Mouse (Mus musculus) limb, embryonic 14.5 days (tissue): ENCODE data around the gene Efcc1. TPM values are rescaled to one million over a fixed set of nuclear protein-coding genes. Genes with fewer than 3 reads are reported as not detected.

ENCODE experiments used
- ATAC-seq: fragments of 200-750 bp; cut with Nextera tagmentation; 2 replicates; pipeline ENCODE4 v1.8.0; 2017; ENCODE audit warnings: low read depth, moderate number of reproducible peaks, moderate TSS enrichment; ENCODE audit not compliant: low FRiP score
- DNase-seq: peaks from one replicate; pipeline ENCODE4 v3.0.0-alpha.2; 2015; ENCODE audit warnings: low spot score
- H3K27ac ChIP-seq: fragments of 300-500 bp; sonication (generic); replicated peaks from 2 replicates; pipeline ENCODE4 v1.5.1; 2014; ENCODE audit warnings: low read depth, mild to moderate bottlenecking, low read length, moderate library complexity, mixed read lengths
- H3K27me3 ChIP-seq: fragments of 300-500 bp; sonication (generic); 2 replicates; pipeline ENCODE4 v1.6.1; 2014; ENCODE audit warnings: low read length, mixed read lengths; ENCODE audit not compliant: control insufficient read depth, insufficient read depth
- H3K36me3 ChIP-seq: fragments of 300-500 bp; sonication (generic); 2 replicates; pipeline ENCODE4 v1.6.1; 2014; ENCODE audit warnings: mild to moderate bottlenecking, low read length, moderate library complexity, mixed read lengths; ENCODE audit not compliant: control insufficient read depth, insufficient read depth
- H3K4me1 ChIP-seq: fragments of 300-500 bp; sonication (generic); 2 replicates; pipeline ENCODE4 v1.6.1; 2014; ENCODE audit warnings: antibody characterized with exemption, low read length, mixed read lengths; ENCODE audit not compliant: control insufficient read depth, insufficient read depth
- H3K4me2 ChIP-seq: fragments of 300-500 bp; sonication (generic); replicated peaks from 2 replicates; pipeline ENCODE4 v1.6.1; 2014; ENCODE audit warnings: low read depth, mild to moderate bottlenecking, low read length, moderate library complexity; ENCODE audit not compliant: severe bottlenecking
- H3K4me3 ChIP-seq: fragments of 300-500 bp; sonication (generic); replicated peaks from 2 replicates; pipeline ENCODE4 v1.5.1; 2014; ENCODE audit warnings: low read length
- H3K9ac ChIP-seq: fragments of 300-500 bp; sonication (generic); 2 replicates; pipeline ENCODE4 v1.6.1; 2014; ENCODE audit warnings: mild to moderate bottlenecking, low read depth, low read length, moderate library complexity; ENCODE audit not compliant: severe bottlenecking
- H3K9me3 ChIP-seq: fragments of 300-500 bp; sonication (generic); 2 replicates; pipeline ENCODE4 v1.6.1; 2016; ENCODE audit warnings: low read length; ENCODE audit not compliant: control insufficient read depth
- POLR2A ChIP-seq: fragments of 200-500 bp; IDR thresholded peaks from 2 replicates; pipeline ENCODE4 v1.8.0; 2012; ENCODE audit warnings: inconsistent platforms, mild to moderate bottlenecking, moderate library complexity, borderline replicate concordance; ENCODE audit not compliant: insufficient read depth, insufficient read length; ENCODE audit errors: extremely low read depth
- WGBS: fragments of 180-500 bp; shearing (Covaris S2); extraction: QIAGEN DNeasy Blood & Tissue Kit; methylation state at CpG from one replicate; pipeline ENCODE4 v1.1.7; 2014; 5-methylcytosine and 5-hydroxymethylcytosine counted together
- polyA plus RNA-seq, 2 experiments: library from polyadenylated mRNA; depleted of rRNA in 1 of 2; stranded (reverse) in 1 of 2; unstranded in 1 of 2; fragments of >200 nt; fragmentation: Nextera tagmentation in 1 of 2; extraction: Ambion mirVana in 1 of 2; gene quantifications; 2 replicates each; pipeline versions ENCODE4 v1.2.1 to v1.2.3; 2012 to 2014

Efcc1 gene
- polyA plus RNA-seq, 2 experiments: 0.80 to 0.98 TPM

DNA sequence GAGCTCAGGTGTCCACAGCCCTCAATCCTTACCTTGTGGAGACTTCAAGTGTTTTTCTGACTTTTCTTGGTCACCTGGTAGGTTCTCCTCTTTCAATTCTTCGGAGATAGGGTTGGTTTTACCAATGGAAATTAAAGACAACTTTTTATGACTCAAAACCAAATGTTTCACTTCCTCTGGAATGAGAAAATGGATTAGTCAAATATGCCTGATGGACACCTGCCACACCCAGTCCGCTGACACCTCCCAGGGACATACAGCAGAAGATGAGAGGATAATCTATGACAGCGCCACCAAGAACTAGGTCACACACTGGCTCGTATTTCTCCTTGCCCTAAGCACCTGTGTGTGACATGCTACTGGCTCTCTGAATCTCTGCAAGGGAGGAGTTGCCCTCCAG lies 16.6 kb upstream of the Efcc1 start:
- ATAC-seq (no peak), DNase-seq (no peak)
- Histone ChIP-seq H3K9ac (no peak overlapping the region), H3K27me3 (no peaks in the 10 kb centered on the region), H3K27ac (no peak overlapping the region), H3K4me2 (no peak overlapping the region), H3K9me3 (no peaks in the 10 kb centered on the region), H3K4me1 (no peaks in the 10 kb centered on the region), H3K36me3 (no peaks in the 10 kb centered on the region), H3K4me3 (no peak overlapping the region)
- no peak for TF ChIP-seq POLR2A
- WGBS: 81% methylated on average over 4 of the region's 4 CpGs

DNA sequence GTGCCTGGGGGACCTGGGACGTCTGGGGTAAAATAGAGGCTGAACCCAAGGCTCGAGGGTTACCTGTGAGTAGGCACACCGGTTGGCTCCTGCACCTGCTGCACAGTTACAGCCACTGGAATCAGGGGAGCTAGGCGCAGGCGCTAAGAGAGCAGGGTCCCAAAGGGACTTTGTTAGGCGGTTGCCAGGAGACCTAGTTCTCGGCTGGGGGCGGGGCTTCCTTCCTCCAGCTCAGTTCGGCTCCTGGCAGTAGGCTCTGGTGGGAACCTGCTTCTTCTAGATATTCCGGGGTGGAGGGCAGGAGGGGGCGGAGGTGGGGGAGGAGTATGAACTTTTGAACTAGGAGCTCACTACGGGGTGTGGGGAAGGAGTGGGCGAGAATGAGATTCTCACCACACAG lies 8.0 kb upstream of the Efcc1 start:
- DNase-seq: peak; percentile 64
- 5% methylated on average over 12 of the region's 13 CpGs for WGBS
- Histone ChIP-seq H3K9ac (no peak overlapping the region), H3K36me3 (no peaks in the 10 kb centered on the region), H3K27me3 (no peaks in the 10 kb centered on the region), H3K9me3 (no peaks in the 10 kb centered on the region), H3K27ac (no peak overlapping the region), H3K4me2 (no peak overlapping the region), H3K4me3 (no peak overlapping the region), H3K4me1 (0 out of 2 replicates have a peak, but pooled peaks cover 3% of the 10 kb centered on the region)
- TF ChIP-seq POLR2A: no peak
- no peak; the same call in 1 of the 2 replicates for ATAC-seq

DNA sequence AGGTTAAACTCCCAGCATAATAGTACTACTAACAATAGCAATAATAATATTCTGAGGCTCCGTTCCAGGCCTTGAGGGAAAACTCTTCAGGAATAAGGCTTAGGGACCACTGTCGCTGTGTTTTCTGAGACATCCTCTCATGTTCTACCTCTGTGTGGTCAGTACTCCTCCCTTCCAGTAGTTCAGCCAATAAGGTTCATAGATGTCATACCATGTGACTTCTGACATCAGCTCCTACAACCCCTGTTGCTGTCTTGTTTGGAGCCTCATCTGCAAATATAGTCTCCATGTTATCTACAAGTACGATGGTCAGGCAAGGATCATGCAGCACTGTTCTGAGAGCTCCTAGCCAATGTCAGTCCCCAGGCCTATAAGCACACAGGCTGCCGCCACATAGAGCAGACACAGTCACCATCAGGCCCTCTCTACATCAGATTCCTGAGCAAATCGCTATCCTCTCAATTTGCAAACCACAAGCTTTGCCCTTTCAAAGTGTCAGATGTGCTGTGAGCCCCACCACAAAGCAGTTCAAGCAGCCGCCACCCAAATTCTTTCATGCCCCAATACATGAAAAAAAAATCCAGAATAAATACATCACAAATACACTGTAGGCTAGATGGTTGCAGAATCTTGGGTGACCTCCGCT lies 5.3 kb upstream of the Efcc1 start:
- ATAC-seq (no peak), DNase-seq (no peak)
- WGBS: 75% methylated on average over 7 of the region's 7 CpGs

DNA sequence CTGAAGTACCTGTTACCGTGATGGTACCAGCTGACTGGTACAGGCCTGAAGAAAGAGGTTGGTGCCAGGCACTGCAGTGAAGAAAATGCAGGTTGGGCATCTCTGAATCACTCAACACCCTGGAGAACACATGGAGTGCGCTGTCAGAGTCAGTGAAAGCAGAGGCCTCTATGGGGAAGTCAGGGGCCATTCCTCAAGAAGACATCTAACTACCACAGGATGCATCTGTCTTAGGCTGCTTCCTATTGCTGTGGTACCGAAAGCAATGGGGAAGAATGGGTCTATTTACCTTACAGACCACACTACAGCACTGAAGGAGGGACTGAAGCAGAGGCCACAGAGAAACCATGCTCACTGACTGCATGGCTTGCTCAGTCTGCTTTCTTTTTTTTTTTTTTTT lies 2.6 kb upstream of the Efcc1 start:
- WGBS: 48% methylated on average over 3 of the region's 3 CpGs
- H3K9me3 ChIP-seq: no peaks in the 10 kb centered on the region
- no peaks in the 10 kb centered on the region for H3K36me3 ChIP-seq
- no peak overlapping the region for H3K4me2 ChIP-seq
- DNase-seq: no peak
- H3K4me1 ChIP-seq: peaks cover 11% of the 10 kb centered on the region; the same call in 1 of the 2 replicates
- no peak overlapping the region for H3K9ac ChIP-seq
- no peak for TF ChIP-seq POLR2A
- no peak overlapping the region for H3K4me3 ChIP-seq
- ATAC-seq: no peak
- no peak overlapping the region for H3K27ac ChIP-seq
- peaks cover 42% of the 10 kb centered on the region for H3K27me3 ChIP-seq

More for the DNA sequence above, 5.3 kb upstream of the Efcc1 start:
- H3K9me3 ChIP-seq: no peaks in the 10 kb centered on the region
- peaks cover 15% of the 10 kb centered on the region for H3K27me3 ChIP-seq
- H3K36me3 ChIP-seq: no peaks in the 10 kb centered on the region
- no peak for TF ChIP-seq POLR2A
- H3K4me3 ChIP-seq: no peak overlapping the region
- H3K9ac ChIP-seq: no peak overlapping the region
- no peak overlapping the region for H3K27ac ChIP-seq
- H3K4me1 ChIP-seq: 0 out of 2 replicates have a peak, but pooled peaks cover 7% of the 10 kb centered on the region
- no peak overlapping the region for H3K4me2 ChIP-seq

DNA sequence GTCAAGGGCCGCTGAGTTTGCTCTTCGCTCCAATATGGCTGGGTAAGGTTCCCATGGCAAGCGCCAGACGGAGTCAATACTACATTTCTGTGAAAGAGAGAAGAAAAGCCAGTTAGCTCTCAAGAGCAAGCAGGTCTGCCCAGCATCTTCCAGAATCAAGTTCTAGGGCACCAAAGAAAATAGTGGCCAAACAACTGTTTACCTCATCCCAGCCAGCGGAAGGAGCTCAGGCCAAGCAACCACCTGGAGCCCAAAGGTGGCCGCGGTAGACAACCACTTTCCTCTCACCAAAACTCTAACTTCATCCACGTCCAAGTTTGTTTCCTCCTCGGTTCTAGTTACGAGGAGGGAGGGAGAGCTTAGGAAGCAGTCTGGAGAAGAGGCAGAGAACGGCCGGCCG lies 528 bp upstream of the Efcc1 start:
- Histone ChIP-seq H3K4me1 (peaks cover 11% of the 10 kb centered on the region; the same call in 1 of the 2 replicates), H3K4me2 (peak overlapping the region; percentile 95), H3K36me3 (no peaks in the 10 kb centered on the region), H3K9me3 (no peaks in the 10 kb centered on the region), H3K9ac (no peak overlapping the region), H3K27ac (no peak overlapping the region), H3K27me3 (peaks cover 54% of the 10 kb centered on the region), H3K4me3 (peak overlapping the region; percentile 56)
- no peak for DNase-seq
- 14% methylated on average over 13 of the region's 13 CpGs for WGBS
- TF ChIP-seq POLR2A: no peak
- ATAC-seq: no peak
